Mouse (Mus musculus) hindbrain, embryonic 15.5 days (tissue): Measurements from ENCODE around the gene Acin1. TPM values are rescaled to one million over a fixed set of nuclear protein-coding genes. Genes with fewer than 3 reads are reported as not detected.
"Not testable (repeated sequence)": the region's sequence is repeated elsewhere in the genome, so short reads cannot be mapped to it uniquely, and the experiment has no call there.

ENCODE experiments used
- ATAC-seq: fragments of 200-750 bp; cut with Nextera tagmentation; 2 replicates; pipeline ENCODE4 v1.8.0; 2017; ENCODE audit warnings: low read depth, moderate number of reproducible peaks, moderate TSS enrichment; ENCODE audit not compliant: low FRiP score
- H3K27ac ChIP-seq: fragments of 300-500 bp; sonication (generic); replicated peaks from 2 replicates; pipeline ENCODE4 v1.5.1; 2015; ENCODE audit warnings: mild to moderate bottlenecking, inconsistent platforms
- H3K27me3 ChIP-seq: fragments of 300-500 bp; sonication (generic); 2 replicates; pipeline ENCODE4 v1.6.1; 2015; ENCODE audit warnings: control low read depth, inconsistent platforms
- H3K36me3 ChIP-seq: fragments of 300-500 bp; sonication (generic); 2 replicates; pipeline ENCODE4 v1.6.1; 2015; ENCODE audit warnings: control low read depth, inconsistent platforms
- H3K4me1 ChIP-seq: fragments of 300-500 bp; sonication (generic); replicated peaks from 2 replicates; pipeline ENCODE4 v1.6.1; 2015; ENCODE audit warnings: control low read depth, inconsistent platforms
- H3K4me2 ChIP-seq: fragments of 300-500 bp; sonication (generic); 2 replicates; pipeline ENCODE4 v1.6.1; 2015; ENCODE audit warnings: moderate library complexity, mild to moderate bottlenecking, inconsistent platforms
- H3K4me3 ChIP-seq: fragments of 300-500 bp; sonication (generic); 2 replicates; pipeline ENCODE4 v1.5.1; 2015; ENCODE audit warnings: mild to moderate bottlenecking, inconsistent platforms
- H3K9ac ChIP-seq: fragments of 300-500 bp; sonication (generic); 2 replicates; pipeline ENCODE4 v1.6.1; 2015; ENCODE audit warnings: inconsistent platforms
- H3K9me3 ChIP-seq: fragments of 300-500 bp; sonication (generic); 2 replicates; pipeline ENCODE4 v1.6.1; 2016; ENCODE audit warnings: control low read depth, inconsistent platforms
- WGBS: fragments of 180-500 bp; shearing (Covaris S2); methylation state at CpG from one replicate; pipeline ENCODE4 v1.1.7; 2015; 5-methylcytosine and 5-hydroxymethylcytosine counted together
- polyA plus RNA-seq: library from polyadenylated mRNA; unstranded; fragments of >200 nt; fragmentation: Nextera tagmentation; extraction: Ambion mirVana; gene quantifications from 2 replicates; pipeline ENCODE4 v1.2.1, GENCODE M21; 2015

Gene Acin1
- polyA plus RNA-seq, 1 experiment from 2014 or later, result 124 TPM

DNA sequence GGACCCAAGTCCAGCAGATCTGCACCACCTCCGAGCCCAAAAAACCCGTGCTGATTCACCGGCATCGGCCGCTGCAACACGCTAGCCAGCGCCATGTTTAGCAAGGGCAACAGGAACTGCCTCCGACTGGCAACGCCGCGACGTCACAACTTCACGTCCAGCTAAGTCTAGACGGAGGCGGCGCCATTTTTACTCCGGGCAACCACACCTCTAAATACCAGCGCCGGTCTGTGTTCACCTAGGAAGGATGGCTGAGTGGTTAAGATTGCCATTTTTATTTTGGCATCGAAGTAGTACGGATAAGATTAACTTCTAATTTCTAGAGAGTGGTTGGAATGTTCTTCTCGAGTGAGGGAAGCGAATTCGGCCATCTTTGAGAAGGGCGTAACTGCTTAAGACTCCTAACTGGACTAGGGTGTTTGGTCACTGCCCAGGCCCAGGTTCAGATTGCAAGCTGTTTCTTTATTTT, 68.8 kb downstream of the Acin1 start, which contains the start of gene Psmb5:
TSS of gene Psmb5 (minus strand) at position 126 of the 469 bp plus-strand sequence.
- Histone ChIP-seq H3K4me3 (peak within 1 kb of the TSS; percentile 79), H3K9ac (peak within 1 kb of the TSS; percentile 87), H3K27ac (peak within 1 kb of the TSS; percentile 84), H3K36me3 (peaks cover 18% of the 10 kb centered on the region), H3K4me1 (peaks cover 21% of the 10 kb centered on the region), H3K9me3 (no peaks in the 10 kb centered on the region), H3K27me3 (no peaks in the 10 kb centered on the region), H3K4me2 (peak within 1 kb of the TSS; percentile 60)
- WGBS, result under 1% methylated on average over 25 of the region's 25 CpGs
- peak; percentile 88 for ATAC-seq

DNA sequence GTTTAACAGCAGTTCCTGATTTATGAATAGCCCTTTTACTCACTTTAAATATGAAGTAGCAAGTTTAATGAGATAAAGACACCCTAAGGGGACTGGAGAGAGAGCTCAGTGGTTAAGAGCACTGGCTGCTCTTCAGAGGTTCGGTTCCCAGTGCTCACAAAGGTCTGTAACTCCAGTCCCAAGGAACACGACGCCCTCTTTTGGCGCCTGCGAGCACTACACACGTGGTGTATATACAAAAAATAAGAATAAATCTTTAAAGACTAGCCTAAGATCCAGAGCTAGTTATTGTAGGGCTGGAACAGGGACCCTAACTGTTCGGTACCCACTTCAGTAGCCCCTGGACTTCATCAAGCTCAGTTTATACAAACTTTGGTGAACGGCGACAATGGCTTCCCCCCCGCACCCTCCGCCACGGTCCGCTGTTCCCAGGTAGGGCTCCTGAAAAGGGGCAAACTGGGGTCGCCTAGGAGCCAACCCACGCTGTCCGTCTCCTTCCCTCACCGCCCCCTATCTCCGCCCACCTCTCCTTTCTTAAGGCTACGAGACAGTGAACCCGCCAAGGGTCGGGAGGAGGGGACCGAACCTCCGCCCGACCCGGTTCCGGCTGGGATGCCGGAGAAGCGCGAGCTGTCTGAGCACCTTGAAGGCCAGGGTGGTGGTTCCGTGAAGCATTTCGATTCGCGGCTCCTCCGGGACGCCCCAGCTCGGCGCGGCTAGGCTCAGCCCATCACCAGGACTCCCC, 69.4 kb downstream of the Acin1 start:
- Histone ChIP-seq H3K4me3 (peak overlapping the region; percentile 79), H3K27me3 (no peaks in the 10 kb centered on the region), H3K9me3 (no peaks in the 10 kb centered on the region), H3K36me3 (peaks cover 19% of the 10 kb centered on the region), H3K9ac (peak overlapping the region; percentile 87), H3K27ac (peak overlapping the region; percentile 84), H3K4me2 (peak overlapping the region; percentile 60), H3K4me1 (peaks cover 21% of the 10 kb centered on the region)
- 2% methylated on average over 36 of the region's 38 CpGs for WGBS
- ATAC-seq, result peak; percentile 68

DNA sequence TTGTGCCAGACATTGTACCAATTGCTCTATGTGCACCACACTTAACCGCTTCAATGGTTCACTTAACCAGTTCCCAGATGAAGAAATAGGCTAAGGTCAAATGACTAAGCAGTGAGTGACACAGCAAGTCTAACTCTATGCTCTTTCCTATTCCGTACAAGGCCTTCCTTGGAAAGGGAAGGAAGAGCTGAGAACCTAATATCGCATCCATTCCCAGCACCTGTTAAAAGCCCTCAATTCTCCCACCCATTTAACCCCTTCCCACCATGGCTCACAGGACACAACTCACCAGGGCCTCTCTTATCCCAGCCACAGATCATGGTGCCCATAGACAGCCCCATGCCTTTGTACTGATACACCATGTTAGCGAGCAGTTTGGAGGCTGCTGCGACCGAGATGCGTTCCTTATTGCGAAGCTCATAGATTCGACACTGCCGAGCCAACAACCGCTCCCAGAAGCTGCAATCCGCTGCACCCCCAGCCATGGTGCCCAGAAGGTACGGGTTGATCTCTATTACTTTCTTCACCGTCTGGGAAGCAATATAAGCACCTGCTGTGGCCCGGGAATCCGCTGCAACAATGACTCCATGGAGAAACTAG, 70.4 kb downstream of the Acin1 start:
- no peak overlapping the region for H3K9ac ChIP-seq
- H3K36me3 ChIP-seq, result peaks cover 24% of the 10 kb centered on the region
- H3K27me3 ChIP-seq, result no peaks in the 10 kb centered on the region
- H3K4me3 ChIP-seq, result no peak overlapping the region
- no peak overlapping the region for H3K27ac ChIP-seq
- H3K4me1 ChIP-seq, result peaks cover 21% of the 10 kb centered on the region
- H3K9me3 ChIP-seq, result no peaks in the 10 kb centered on the region
- H3K4me2 ChIP-seq, result peak overlapping the region; percentile 60
- no peak for ATAC-seq
- WGBS, result 91% methylated on average over 16 of the region's 16 CpGs

DNA sequence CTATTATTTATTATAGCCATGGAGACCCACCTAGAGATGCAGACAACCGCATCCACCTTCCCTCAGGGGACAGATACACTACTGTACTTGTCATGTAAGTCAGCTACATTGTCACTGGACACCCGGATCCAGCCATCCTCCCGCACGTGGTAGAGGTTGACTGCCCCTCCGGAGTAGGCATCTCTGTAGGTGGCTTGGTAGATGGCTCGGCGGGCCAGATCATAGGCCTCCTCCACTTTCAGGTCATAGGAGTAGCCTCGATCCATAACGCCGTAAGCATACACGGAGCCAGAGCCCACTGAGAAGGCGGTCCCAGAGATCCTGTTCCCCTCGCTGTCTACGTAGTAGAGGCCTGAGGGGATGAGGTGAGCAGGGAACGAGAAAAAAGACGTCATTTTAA, 72.6 kb downstream of the Acin1 start:
- H3K9ac ChIP-seq, H3K4me3 ChIP-seq, ATAC-seq, H3K9me3 ChIP-seq, H3K4me2 ChIP-seq, H3K27me3 ChIP-seq, H3K27ac ChIP-seq: not testable (repeated sequence)
- Histone ChIP-seq H3K4me1 (peaks cover 21% of the 10 kb centered on the region), H3K36me3 (peaks cover 24% of the 10 kb centered on the region)
- WGBS, result 93% methylated on average over 16 of the region's 16 CpGs

DNA sequence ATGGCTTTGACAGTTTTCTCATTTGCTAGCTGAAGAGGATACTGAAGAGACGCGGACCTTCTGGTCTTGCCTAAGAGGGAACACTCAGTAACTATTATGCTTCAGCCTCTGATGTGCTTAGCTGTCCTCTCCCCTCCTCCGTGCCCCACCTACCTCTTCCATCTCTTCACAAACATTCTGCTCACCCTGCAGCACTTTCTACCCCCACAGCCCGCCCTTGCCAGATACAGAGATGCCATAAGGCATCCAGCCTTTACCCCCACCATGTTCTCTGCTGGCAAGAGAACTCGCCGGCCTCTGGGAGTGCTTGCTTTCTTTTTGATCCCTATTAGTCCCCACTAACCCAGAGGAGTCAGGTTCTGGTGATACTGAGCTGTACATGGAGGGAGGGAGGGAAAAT, 76.1 kb downstream of the Acin1 start:
- Histone ChIP-seq H3K9me3 (no peaks in the 10 kb centered on the region), H3K4me2 (no peak overlapping the region), H3K27ac (no peak overlapping the region), H3K36me3 (peaks cover 21% of the 10 kb centered on the region), H3K4me3 (no peak overlapping the region), H3K9ac (no peak overlapping the region), H3K27me3 (no peaks in the 10 kb centered on the region), H3K4me1 (peaks cover 9% of the 10 kb centered on the region)
- WGBS, result 82% methylated on average over 6 of the region's 6 CpGs
- ATAC-seq, result no peak

DNA sequence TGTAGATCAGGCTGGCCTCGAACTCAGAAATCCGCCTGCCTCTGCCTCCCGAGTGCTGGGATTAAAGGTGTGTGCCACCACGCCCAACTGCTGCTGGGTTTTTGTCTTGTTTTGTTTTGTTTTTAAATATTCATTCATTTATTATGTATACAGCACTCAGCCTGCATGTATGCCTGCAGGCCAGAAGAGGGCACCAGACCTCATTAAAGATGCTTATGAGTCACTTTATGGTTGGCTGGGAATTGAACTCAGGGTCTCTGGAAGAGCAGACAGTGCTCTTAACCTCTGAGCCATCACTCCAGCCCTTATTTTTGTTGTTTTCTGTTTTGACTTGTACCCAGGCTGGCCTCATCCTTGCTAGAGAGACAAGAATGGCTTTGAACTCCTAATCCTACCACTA, 76.8 kb downstream of the Acin1 start:
- Histone ChIP-seq H3K27me3 (no peaks in the 10 kb centered on the region), H3K4me1 (peaks cover 8% of the 10 kb centered on the region; the same call in 1 of the 2 replicates), H3K4me3 (no peak overlapping the region), H3K4me2 (no peak overlapping the region), H3K9me3 (no peaks in the 10 kb centered on the region), H3K27ac (no peak overlapping the region), H3K36me3 (peaks cover 20% of the 10 kb centered on the region), H3K9ac (no peak overlapping the region)
- 75% methylated on average over 4 of the region's 4 CpGs for WGBS
- ATAC-seq, result no peak

DNA sequence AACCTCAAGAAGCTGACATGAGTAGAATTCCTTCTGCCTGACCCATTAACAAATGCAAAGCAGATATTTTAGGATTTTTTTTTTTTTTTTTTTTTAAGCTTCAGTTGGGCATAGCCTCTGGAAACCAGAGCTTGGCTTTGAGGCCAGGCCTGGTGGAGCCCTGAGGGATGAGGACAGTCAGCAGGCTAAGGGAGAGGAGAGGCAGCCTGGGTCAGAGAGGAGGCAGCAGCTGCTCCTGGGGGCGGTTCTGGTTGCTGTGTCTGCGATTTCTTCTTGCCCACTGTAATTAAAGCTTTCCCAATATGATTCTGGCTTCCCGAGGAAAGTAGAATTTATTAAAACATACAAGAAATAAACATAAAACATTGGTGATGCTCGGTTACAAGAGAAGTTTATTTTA, 77.5 kb downstream of the Acin1 start:
- peaks cover 15% of the 10 kb centered on the region for H3K4me1 ChIP-seq
- H3K9ac ChIP-seq, result no peak overlapping the region
- H3K9me3 ChIP-seq, result no peaks in the 10 kb centered on the region
- no peaks in the 10 kb centered on the region for H3K27me3 ChIP-seq
- no peak overlapping the region for H3K27ac ChIP-seq
- no peak overlapping the region for H3K4me3 ChIP-seq
- 75% methylated on average over 4 of the region's 4 CpGs for WGBS
- H3K36me3 ChIP-seq, result peaks cover 13% of the 10 kb centered on the region
- H3K4me2 ChIP-seq, result no peak overlapping the region
- no peak for ATAC-seq

DNA sequence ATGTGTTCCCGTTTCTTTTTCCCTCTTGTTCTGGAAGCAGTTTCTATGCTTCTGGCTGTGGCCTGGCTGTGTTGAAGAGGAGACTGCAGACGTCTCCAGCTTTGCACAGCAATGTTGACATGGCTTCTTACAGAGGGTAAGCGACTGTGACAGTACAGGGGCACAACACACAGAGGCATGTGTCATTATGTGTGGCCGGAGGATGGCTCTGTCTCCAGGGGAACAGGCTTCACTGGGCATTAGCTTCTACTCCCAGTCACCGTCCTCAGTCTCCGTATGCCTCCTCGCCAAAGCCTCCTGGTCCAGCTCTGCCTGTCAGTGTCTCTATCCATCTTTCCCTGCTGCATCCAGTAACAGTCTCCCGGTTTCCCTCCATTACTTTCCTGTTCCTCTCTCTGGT, 79.5 kb downstream of the Acin1 start:
- Histone ChIP-seq H3K27me3 (no peaks in the 10 kb centered on the region), H3K4me1 (peaks cover 23% of the 10 kb centered on the region), H3K27ac (no peak overlapping the region), H3K9me3 (no peaks in the 10 kb centered on the region), H3K4me3 (no peak overlapping the region), H3K9ac (no peak overlapping the region), H3K4me2 (no peak overlapping the region), H3K36me3 (0 out of 2 replicates have a peak, but pooled peaks cover 5% of the 10 kb centered on the region)
- WGBS, result 35% methylated on average over 8 of the region's 8 CpGs
- ATAC-seq, result no peak

DNA sequence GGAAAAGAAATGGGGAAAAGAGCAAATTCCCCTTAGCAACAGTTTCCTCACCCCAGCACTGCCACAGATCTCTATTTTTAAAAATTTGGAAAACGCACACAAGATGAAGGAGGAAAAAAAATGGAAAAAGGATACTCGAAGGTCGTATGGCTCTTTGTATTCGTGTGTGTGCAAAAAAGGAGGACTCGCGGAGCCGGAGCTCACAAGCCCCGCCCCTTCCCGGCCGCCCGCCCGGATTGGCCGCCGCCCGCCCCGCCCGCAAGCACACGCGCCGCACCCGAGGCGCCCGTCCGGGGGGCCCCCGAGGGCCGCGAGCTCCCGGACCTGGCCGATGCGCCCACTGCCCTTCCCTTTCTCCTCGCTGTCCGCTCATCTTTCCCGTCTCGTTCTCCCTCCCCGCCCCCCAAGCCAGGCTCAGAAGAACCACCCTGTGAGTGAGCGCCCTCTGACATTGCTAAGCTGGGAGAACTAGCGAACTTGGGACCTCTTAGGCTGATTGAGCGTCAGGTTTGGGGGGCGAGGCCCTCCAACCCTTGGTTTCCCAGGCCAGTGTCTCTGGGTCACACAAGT, 80.9 kb downstream of the Acin1 start, which contains the start of gene 4931414P19Rik:
TSS of gene 4931414P19Rik (minus strand) at position 242 of the 570 bp plus-strand sequence.
- peak within 1 kb of the TSS; percentile 69 for H3K27ac ChIP-seq
- peak within 1 kb of the TSS; percentile 35 for H3K9ac ChIP-seq
- peak; percentile 10; the same call in 1 of the 2 replicates for ATAC-seq
- H3K36me3 ChIP-seq, result no peaks in the 10 kb centered on the region
- peak within 1 kb of the TSS; percentile 49 for H3K4me3 ChIP-seq
- peaks cover 26% of the 10 kb centered on the region for H3K4me1 ChIP-seq
- no peaks in the 10 kb centered on the region for H3K27me3 ChIP-seq
- under 1% methylated on average over 36 of the region's 39 CpGs for WGBS
- peak within 1 kb of the TSS; percentile 67 for H3K4me2 ChIP-seq
- no peaks in the 10 kb centered on the region for H3K9me3 ChIP-seq

DNA sequence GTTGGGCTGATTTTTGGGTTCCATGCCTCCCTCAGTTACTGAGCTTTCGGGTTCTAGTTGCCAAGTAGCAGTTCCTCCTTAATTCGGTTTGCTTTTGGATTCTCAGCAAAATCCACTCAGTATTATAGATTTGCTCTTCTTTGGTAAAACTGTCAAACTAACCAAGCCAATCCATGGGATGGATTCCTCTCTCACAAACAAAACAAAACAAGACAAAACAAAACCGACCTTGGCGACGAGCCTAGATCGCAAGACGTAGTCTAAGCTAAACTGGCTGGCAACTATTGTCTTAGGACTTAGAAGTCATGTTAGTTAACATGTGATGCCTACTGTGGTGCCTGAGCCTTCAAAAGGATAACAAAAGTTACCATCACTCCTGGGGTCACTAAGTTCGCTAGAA, 83.0 kb downstream of the Acin1 start:
- Histone ChIP-seq H3K27me3 (no peaks in the 10 kb centered on the region), H3K9me3 (no peaks in the 10 kb centered on the region), H3K9ac (no peak overlapping the region), H3K4me2 (peak overlapping the region; percentile 64), H3K27ac (peak overlapping the region; percentile 97), H3K36me3 (no peaks in the 10 kb centered on the region), H3K4me3 (peak overlapping the region; percentile 63), H3K4me1 (peaks cover 26% of the 10 kb centered on the region)
- 77% methylated on average over 8 of the region's 8 CpGs for WGBS
- ATAC-seq, result no peak

DNA sequence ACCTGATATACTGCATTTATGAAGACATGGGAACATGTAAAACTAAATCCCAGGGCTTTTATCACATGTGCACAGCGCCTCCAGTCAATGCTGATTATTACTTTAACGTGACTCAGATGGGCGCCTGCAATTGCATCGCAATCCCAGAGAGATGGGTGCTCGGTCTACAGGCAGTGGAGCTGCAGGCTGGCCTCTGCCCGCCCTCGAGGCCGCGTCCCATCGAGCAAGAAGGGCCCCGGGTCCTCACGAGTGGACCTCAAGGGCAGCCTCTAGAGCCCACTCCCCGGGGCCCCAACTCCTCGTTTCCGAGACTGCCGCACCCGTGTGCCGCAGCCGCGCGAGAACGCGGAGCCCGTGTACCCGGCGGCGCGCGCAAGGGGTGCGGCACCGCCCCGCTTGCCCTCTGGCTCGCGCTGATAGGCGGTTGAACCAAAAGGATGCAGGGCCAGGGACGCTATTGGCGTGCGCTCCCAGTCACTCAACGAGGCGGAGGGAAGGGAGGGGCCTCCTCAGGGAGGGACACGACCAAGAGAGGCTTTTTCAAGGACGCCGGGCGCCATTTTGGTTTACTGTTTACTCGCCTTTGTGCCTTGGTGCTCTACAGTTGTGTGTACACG, 83.6 kb downstream of the Acin1 start:
- peak overlapping the region; percentile 73 for H3K9ac ChIP-seq
- H3K4me3 ChIP-seq, result peak overlapping the region; percentile 63
- under 1% methylated on average over 46 of the region's 46 CpGs for WGBS
- H3K27ac ChIP-seq, result peak overlapping the region; percentile 97
- H3K27me3 ChIP-seq, result no peaks in the 10 kb centered on the region
- H3K36me3 ChIP-seq, result no peaks in the 10 kb centered on the region
- ATAC-seq, result peak; percentile 99
- peaks cover 26% of the 10 kb centered on the region for H3K4me1 ChIP-seq
- H3K9me3 ChIP-seq, result no peaks in the 10 kb centered on the region
- H3K4me2 ChIP-seq, result peak overlapping the region; percentile 64

DNA sequence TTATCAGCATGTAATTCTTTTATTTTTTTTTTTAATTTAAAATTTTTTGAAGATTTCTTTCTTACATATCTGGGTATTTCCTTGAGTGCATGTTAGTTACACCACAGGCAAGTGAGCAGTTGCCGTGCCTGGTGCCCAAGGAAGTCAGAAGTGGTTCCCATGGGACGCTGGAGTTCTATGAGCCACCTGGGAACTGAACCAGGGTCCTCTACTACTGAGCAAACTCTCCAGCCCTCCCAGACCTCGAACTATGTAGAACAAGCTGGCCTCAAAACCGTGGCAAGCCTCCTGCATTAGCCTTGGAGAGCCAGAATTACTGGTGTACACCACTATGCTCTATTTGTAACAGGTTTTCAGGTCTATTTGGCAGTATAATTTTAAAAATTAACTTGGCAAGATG, 84.1 kb downstream of the Acin1 start:
- Histone ChIP-seq H3K4me2 (peak overlapping the region; percentile 64), H3K9ac (peak overlapping the region; percentile 73), H3K4me3 (peak overlapping the region; percentile 63), H3K4me1 (peaks cover 26% of the 10 kb centered on the region), H3K27me3 (no peaks in the 10 kb centered on the region), H3K36me3 (no peaks in the 10 kb centered on the region), H3K27ac (peak overlapping the region; percentile 97), H3K9me3 (no peaks in the 10 kb centered on the region)
- 29% methylated on average over 4 of the region's 4 CpGs for WGBS
- ATAC-seq, result peak; percentile 33
